ENCODE assay signal across 7 mouse cellular contexts in the genomic region with DNA sequence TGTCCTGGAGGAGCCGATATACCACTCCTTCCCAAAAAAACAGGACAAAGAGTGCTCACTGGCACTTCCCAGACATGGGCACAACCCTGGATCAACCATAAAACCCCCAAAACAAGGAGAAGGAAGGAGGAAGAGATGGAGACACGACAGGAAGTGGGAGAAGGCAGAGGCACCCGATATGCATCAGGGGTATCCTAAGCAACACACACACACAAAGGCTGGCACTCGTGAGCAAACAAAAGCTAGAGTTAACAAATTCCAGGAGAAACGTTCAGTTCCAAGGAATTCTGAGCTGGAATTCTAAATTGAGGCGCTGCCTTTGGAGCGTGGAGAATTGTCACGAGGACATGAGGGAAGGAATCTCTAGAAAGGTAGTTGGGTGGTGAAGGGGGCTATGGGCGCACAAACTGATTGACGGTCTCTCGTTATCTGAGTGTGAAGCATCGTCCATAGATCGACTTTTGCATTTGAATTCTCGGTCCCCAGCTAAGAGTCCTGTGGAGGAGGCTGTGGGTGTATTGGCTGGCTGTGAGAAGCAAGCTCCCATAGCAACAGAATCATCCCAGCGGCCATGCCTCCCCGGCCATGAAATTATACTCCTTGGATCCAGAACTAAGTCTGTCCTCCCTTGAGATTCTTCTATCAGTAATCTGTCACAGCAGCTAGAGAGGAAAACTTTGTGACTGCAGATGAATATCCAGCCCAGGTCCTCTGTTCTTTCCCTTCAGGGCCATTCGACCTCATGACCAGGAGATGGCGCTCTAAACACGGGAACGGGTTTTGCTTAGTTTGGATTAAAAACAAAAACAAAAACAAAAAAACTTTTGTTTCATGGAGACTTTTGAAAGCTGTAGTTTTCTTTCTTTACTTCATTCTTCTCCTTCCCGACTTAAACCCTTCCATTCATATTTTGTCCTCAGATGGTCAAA.
DNase-seq lines count a peak whose midpoint lies in the region; ATAC-seq and TF ChIP-seq lines count a peak whose summit lies in the region.

No protein-coding gene starts in this region.

- 0 out of 2 replicates have a peak, but pooled peaks have one; percentile 23 for ATAC-seq in kidney, embryonic 15.5 days (replicated peaks; ENCODE audit: low FRiP score)
- ATAC-seq in liver, embryonic 15.5 days (ENCODE audit: insufficient read depth) = no peak

- H3K4me2 ChIP-seq in kidney, embryonic 15.5 days = peak overlapping the region; percentile 47
- H3K4me2 ChIP-seq in liver, embryonic 15.5 days = peak overlapping the region; percentile 18; the same call in 1 of the 2 replicates

- no peak overlapping the region for H3ac ChIP-seq in C2C12 (ENCODE audit: control insufficient read depth, insufficient read length, low read depth)

- H3K4me1 ChIP-seq in kidney, embryonic 15.5 days = 0 out of 2 replicates have a peak, but pooled peaks cover 9% of the 10 kb centered on the region
- H3K4me1 ChIP-seq in liver, embryonic 15.5 days (replicated peaks) = no peaks in the 10 kb centered on the region

- TF ChIP-seq CTCF in C2C12 (IDR thresholded peaks at IDR 0.05; ENCODE audit: control insufficient read depth, insufficient read depth, insufficient read length) = peak; percentile 29

- H3K79me3 ChIP-seq in C2C12 (ENCODE audit: low read depth) = no peaks in the 10 kb centered on the region

- no peaks in the 10 kb centered on the region for H3K36me3 ChIP-seq in C2C12 (ENCODE audit: control insufficient read depth, insufficient read depth)
- H3K36me3 ChIP-seq in kidney, embryonic 15.5 days = no peaks in the 10 kb centered on the region
- no peaks in the 10 kb centered on the region for H3K36me3 ChIP-seq in liver, embryonic 15.5 days (replicated peaks)

- H3K79me2 ChIP-seq in C2C12 (ENCODE audit: control insufficient read depth, insufficient read depth) = no peaks in the 10 kb centered on the region

- peak; percentile 56 for DNase-seq in ES-CJ7 (ENCODE audit: low read depth, low spot score)
- DNase-seq in cerebellum, adult 9-11 months = peak; percentile 5
- DNase-seq in gastrocnemius, postnatal 14 days = peak; percentile 36
- peak; percentile 76 for DNase-seq in retina, embryonic 14.5 days (ENCODE audit: low spot score)

- peaks cover 6% of the 10 kb centered on the region; the same call in 1 of the 2 replicates for H3K9me3 ChIP-seq in kidney, embryonic 15.5 days (replicated peaks)
- H3K9me3 ChIP-seq in liver, embryonic 15.5 days (replicated peaks) = no peaks in the 10 kb centered on the region

- intact Hi-C loops in gastrocnemius, postnatal 14 days (cut with DNase I; ENCODE audit: low total_unique reads) = loop anchor here (5.0 kb wide), 1 partner anchor 302 kb away; the partner anchor contains the start of gene 1700016H13Rik

- peaks cover 4% of the 10 kb centered on the region for H3K27me3 ChIP-seq in C2C12 (ENCODE audit: control insufficient read depth, insufficient read depth, insufficient read length)
- no peaks in the 10 kb centered on the region for H3K27me3 ChIP-seq in kidney, embryonic 15.5 days
- H3K27me3 ChIP-seq in liver, embryonic 15.5 days = no peaks in the 10 kb centered on the region

- no peak overlapping the region for H3K27ac ChIP-seq in kidney, embryonic 15.5 days
- no peak overlapping the region for H3K27ac ChIP-seq in liver, embryonic 15.5 days (replicated peaks)

- H3K4me3 ChIP-seq in C2C12 (ENCODE audit: insufficient read depth, poor library complexity, severe bottlenecking) = no peak overlapping the region
- H3K4me3 ChIP-seq in kidney, embryonic 15.5 days (replicated peaks) = peak overlapping the region; percentile 15; the same call in 1 of the 2 replicates
- no peak overlapping the region for H3K4me3 ChIP-seq in liver, embryonic 15.5 days (replicated peaks)

- 42% methylated on average over 21 of the region's 21 CpGs for WGBS in kidney, embryonic 15.5 days
- WGBS in liver, embryonic 15.5 days (ENCODE audit: insufficient replicate concordance) = 31% methylated on average over 21 of the region's 21 CpGs

- no peak overlapping the region for H3K9ac ChIP-seq in kidney, embryonic 15.5 days
- no peak overlapping the region for H3K9ac ChIP-seq in liver, embryonic 15.5 days

TF ChIP-seq in C2C12, 6 proteins besides CTCF, POLR2A, EP300 and RAD21:
- no peak for TF ChIP-seq MAX (IDR thresholded peaks at IDR 0.05)
- no peak for TF ChIP-seq MYOD1 (IDR thresholded peaks at IDR 0.05; ENCODE audit: control insufficient read depth, insufficient read length, low read depth)
- no peak for TF ChIP-seq CEBPB (IDR thresholded peaks at IDR 0.05; ENCODE audit: low read depth)
- no peak for TF ChIP-seq FOSL1 (IDR thresholded peaks at IDR 0.05; ENCODE audit: insufficient read depth, low read length, poor library complexity, severe bottlenecking)
- TF ChIP-seq USF1 (IDR thresholded peaks at IDR 0.05; ENCODE audit: low read depth) = no peak
- no peak for TF ChIP-seq MYOG (IDR thresholded peaks at IDR 0.05; ENCODE audit: control insufficient read depth, extremely low read depth, insufficient read length)

Comparison
In these comparisons a context has a peak if more than half of its experiments do, and no peak if none do; other contexts are left out.
1. DNase-seq: peak in every context shown above with its lines; median percentile 76 in retina, embryonic 14.5 days; 56 in ES-CJ7; 36 in gastrocnemius, postnatal 14 days; 5 in cerebellum, adult 9-11 months.